Mouse (Mus musculus) midbrain, embryonic 10.5 days (tissue): ENCODE measurements around the gene Ago1. TPM values are rescaled to one million over a fixed set of nuclear protein-coding genes. Genes with fewer than 3 reads are reported as not detected.
A peak's percentile ranks its signal among the peaks of the same experiment; 100 is the strongest.

Source experiments
- DNase-seq: peaks from one replicate; pipeline ENCODE4 v3.0.0-alpha.2; 2017; ENCODE audit warnings: low spot score
- H3K27ac ChIP-seq: fragments of 300-500 bp; sonication (generic); replicated peaks from 2 replicates; pipeline ENCODE4 v1.5.1; 2016; ENCODE audit warnings: mild to moderate bottlenecking
- H3K27me3 ChIP-seq: fragments of 300-500 bp; sonication (generic); 2 replicates; pipeline ENCODE4 v1.6.1; 2016; ENCODE audit warnings: low read depth, mild to moderate bottlenecking; ENCODE audit not compliant: poor library complexity, severe bottlenecking
- H3K36me3 ChIP-seq: fragments of 300-500 bp; sonication (generic); 2 replicates; pipeline ENCODE4 v1.6.1; 2016; ENCODE audit warnings: mild to moderate bottlenecking, moderate library complexity
- H3K4me1 ChIP-seq: fragments of 300-500 bp; sonication (generic); 2 replicates; pipeline ENCODE4 v1.6.1; 2016
- H3K4me3 ChIP-seq: fragments of 300-500 bp; sonication (generic); 2 replicates; pipeline ENCODE4 v1.5.1; 2016; ENCODE audit warnings: mild to moderate bottlenecking, moderate library complexity
- H3K9me3 ChIP-seq: fragments of 300-500 bp; sonication (generic); replicated peaks from 2 replicates; pipeline ENCODE4 v1.6.1; 2016; ENCODE audit warnings: mild to moderate bottlenecking
- WGBS: fragments of 180-500 bp; shearing (Covaris S2); methylation state at CpG from one replicate; pipeline ENCODE4 v1.1.7; 2016; 5-methylcytosine and 5-hydroxymethylcytosine counted together
- polyA plus RNA-seq: library from polyadenylated mRNA; unstranded; fragments of >200 nt; fragmentation: Nextera tagmentation; extraction: Ambion mirVana; gene quantifications from 2 replicates; pipeline ENCODE4 v1.2.1, GENCODE M21; 2016

The Ago1 gene
- polyA plus RNA-seq = 11.9 and 16.3 TPM in 2 replicates

GRCm38 (mm10) chr4:126468285-126468901, at the start of gene Ago1:
TSS of gene Ago1 (minus strand) at chr4:126468583.
- Histone ChIP-seq H3K36me3 (0 out of 2 replicates have a peak, but pooled peaks cover 1% of the 10 kb centered on the region), H3K4me1 (peaks cover 56% of the 10 kb centered on the region), H3K27me3 (no peaks in the 10 kb centered on the region), H3K9me3 (no peaks in the 10 kb centered on the region), H3K4me3 (peak within 1 kb of the TSS; percentile 97), H3K27ac (peak within 1 kb of the TSS; percentile 100)
- DNase-seq = peak; percentile 98
- WGBS = under 1% methylated on average over 55 of the region's 55 CpGs

- Histone ChIP-seq H3K36me3 (peaks cover 28% of the 10 kb centered on the region), H3K4me3 (no peak overlapping the region), H3K9me3 (0 out of 2 replicates have a peak, but pooled peaks cover 5% of the 10 kb centered on the region), H3K27ac (no peak overlapping the region), H3K27me3 (no peaks in the 10 kb centered on the region), H3K4me1 (0 out of 2 replicates have a peak, but pooled peaks cover 4% of the 10 kb centered on the region)
- 86% methylated on average over 6 of the region's 6 CpGs for WGBS
- no peak for DNase-seq
These were observed 44.1 kb upstream of the Ago1 start for GRCm38 (mm10) chr4:126512308-126513066.

- H3K4me1 ChIP-seq = 0 out of 2 replicates have a peak, but pooled peaks cover 4% of the 10 kb centered on the region
- no peaks in the 10 kb centered on the region for H3K27me3 ChIP-seq
- peaks cover 36% of the 10 kb centered on the region for H3K36me3 ChIP-seq
- H3K4me3 ChIP-seq = no peak overlapping the region
- no peak for DNase-seq
- 0 out of 2 replicates have a peak, but pooled peaks cover 5% of the 10 kb centered on the region for H3K9me3 ChIP-seq
- H3K27ac ChIP-seq = no peak overlapping the region
- 84% methylated on average over 5 of the region's 5 CpGs for WGBS
These were observed 42.6 kb upstream of the Ago1 start for GRCm38 (mm10) chr4:126511013-126511412.

GRCm38 (mm10) chr4:126509072-126509471, 40.7 kb upstream of the Ago1 start:
- Histone ChIP-seq H3K36me3 (peaks cover 29% of the 10 kb centered on the region), H3K27me3 (no peaks in the 10 kb centered on the region), H3K27ac (no peak overlapping the region), H3K9me3 (0 out of 2 replicates have a peak, but pooled peaks cover 5% of the 10 kb centered on the region), H3K4me3 (no peak overlapping the region), H3K4me1 (0 out of 2 replicates have a peak, but pooled peaks cover 4% of the 10 kb centered on the region)
- no peak for DNase-seq
- WGBS = 93% methylated on average over 2 of the region's 2 CpGs

- Histone ChIP-seq H3K9me3 (0 out of 2 replicates have a peak, but pooled peaks cover under 1% of the 10 kb centered on the region), H3K27ac (no peak overlapping the region), H3K4me1 (0 out of 2 replicates have a peak, but pooled peaks cover 4% of the 10 kb centered on the region), H3K4me3 (no peak overlapping the region), H3K36me3 (peaks cover 29% of the 10 kb centered on the region), H3K27me3 (no peaks in the 10 kb centered on the region)
- no peak for DNase-seq
- 80% methylated on average over 14 of the region's 14 CpGs for WGBS
These were observed 39.9 kb upstream of the Ago1 start for GRCm38 (mm10) chr4:126508110-126508899.

- H3K27ac ChIP-seq = no peak overlapping the region
- H3K9me3 ChIP-seq = no peaks in the 10 kb centered on the region
- 59% methylated on average over 8 of the region's 8 CpGs for WGBS
- H3K36me3 ChIP-seq = peaks cover 8% of the 10 kb centered on the region
- no peaks in the 10 kb centered on the region for H3K4me1 ChIP-seq
- no peak overlapping the region for H3K4me3 ChIP-seq
- no peak for DNase-seq
- no peaks in the 10 kb centered on the region for H3K27me3 ChIP-seq
These were observed 34.6 kb upstream of the Ago1 start for GRCm38 (mm10) chr4:126502977-126503309.

GRCm38 (mm10) chr4:126502141-126502976, 34.0 kb upstream of the Ago1 start:
- H3K4me1 ChIP-seq = no peaks in the 10 kb centered on the region
- no peaks in the 10 kb centered on the region for H3K27me3 ChIP-seq
- DNase-seq = no peak
- peaks cover 8% of the 10 kb centered on the region for H3K36me3 ChIP-seq
- H3K27ac ChIP-seq = no peak overlapping the region
- 76% methylated on average over 6 of the region's 6 CpGs for WGBS
- no peak overlapping the region for H3K4me3 ChIP-seq
- H3K9me3 ChIP-seq = no peaks in the 10 kb centered on the region

GRCm38 (mm10) chr4:126498601-126499000, 30.2 kb upstream of the Ago1 start:
- DNase-seq = no peak
- Histone ChIP-seq H3K4me3 (no peak overlapping the region), H3K36me3 (peaks cover 4% of the 10 kb centered on the region; the same call in 1 of the 2 replicates), H3K4me1 (0 out of 2 replicates have a peak, but pooled peaks cover 2% of the 10 kb centered on the region), H3K9me3 (no peaks in the 10 kb centered on the region), H3K27ac (no peak overlapping the region), H3K27me3 (no peaks in the 10 kb centered on the region)
- 89% methylated on average over 1 of the region's 1 CpGs for WGBS

GRCm38 (mm10) chr4:126496963-126497362, 28.6 kb upstream of the Ago1 start:
- 85% methylated on average over 2 of the region's 2 CpGs for WGBS
- no peak overlapping the region for H3K27ac ChIP-seq
- no peak for DNase-seq
- H3K4me1 ChIP-seq = 0 out of 2 replicates have a peak, but pooled peaks cover 2% of the 10 kb centered on the region
- H3K36me3 ChIP-seq = peaks cover 5% of the 10 kb centered on the region; the same call in 1 of the 2 replicates
- H3K9me3 ChIP-seq = no peaks in the 10 kb centered on the region
- H3K4me3 ChIP-seq = no peak overlapping the region
- H3K27me3 ChIP-seq = no peaks in the 10 kb centered on the region

- Histone ChIP-seq H3K36me3 (peaks cover 5% of the 10 kb centered on the region; the same call in 1 of the 2 replicates), H3K4me1 (0 out of 2 replicates have a peak, but pooled peaks cover 5% of the 10 kb centered on the region), H3K27me3 (no peaks in the 10 kb centered on the region), H3K9me3 (no peaks in the 10 kb centered on the region), H3K27ac (no peak overlapping the region), H3K4me3 (no peak overlapping the region)
- no peak for DNase-seq
- WGBS = 84% methylated on average over 5 of the region's 5 CpGs
These were observed 27.8 kb upstream of the Ago1 start for GRCm38 (mm10) chr4:126495942-126496790.

- Histone ChIP-seq H3K27me3 (no peaks in the 10 kb centered on the region), H3K4me3 (no peak overlapping the region), H3K9me3 (no peaks in the 10 kb centered on the region), H3K27ac (no peak overlapping the region), H3K4me1 (0 out of 2 replicates have a peak, but pooled peaks cover 5% of the 10 kb centered on the region), H3K36me3 (peaks cover 5% of the 10 kb centered on the region; the same call in 1 of the 2 replicates)
- no peak for DNase-seq
- WGBS = 66% methylated on average over 5 of the region's 5 CpGs
These were observed 27.1 kb upstream of the Ago1 start for GRCm38 (mm10) chr4:126495453-126495852.
